Mouse (Mus musculus): ENCODE results near the gene Ociad2.
A peak's percentile ranks its signal among the peaks of the same experiment; 100 is the strongest.

Ociad2 gene

GRCm38 (mm10) chr5:73340723-73341235 is at the start of gene Ociad2:
Gene Ociad2, minus strand, starts transcription at chr5:73341028.
- no peak for DNase-seq (ENCODE audit: low read depth, low spot score)

GRCm38 (mm10) chr5:73383647-73383970 is 42.8 kb upstream of the Ociad2 start:
- no peak for DNase-seq (ENCODE audit: low read depth, low spot score)

GRCm38 (mm10) chr5:73382737-73383646 is 42.2 kb upstream of the Ociad2 start:
- peak; percentile 90 for DNase-seq (ENCODE audit: low read depth, low spot score)

GRCm38 (mm10) chr5:73381976-73382540 is 41.2 kb upstream of the Ociad2 start:
- DNase-seq (ENCODE audit: low read depth, low spot score) = no peak

- DNase-seq (ENCODE audit: low read depth, low spot score) = no peak
These were observed 40.7 kb upstream of the Ociad2 start for GRCm38 (mm10) chr5:73381510-73381909.

GRCm38 (mm10) chr5:73380829-73381228 is 40.0 kb upstream of the Ociad2 start:
- DNase-seq (ENCODE audit: low read depth, low spot score) = no peak

GRCm38 (mm10) chr5:73379908-73380307 is 39.1 kb upstream of the Ociad2 start:
- peak; percentile 97 for DNase-seq (ENCODE audit: low read depth, low spot score)

GRCm38 (mm10) chr5:73376491-73376890 is 35.7 kb upstream of the Ociad2 start:
- DNase-seq (ENCODE audit: low read depth, low spot score) = no peak

- DNase-seq (ENCODE audit: low read depth, low spot score) = no peak
These were observed 35.2 kb upstream of the Ociad2 start for GRCm38 (mm10) chr5:73376041-73376440.

- DNase-seq (ENCODE audit: low read depth, low spot score) = peak; percentile 89
These were observed 32.4 kb upstream of the Ociad2 start for GRCm38 (mm10) chr5:73373184-73373583.

GRCm38 (mm10) chr5:73372601-73373000 is 31.8 kb upstream of the Ociad2 start:
- peak; percentile 68 for DNase-seq (ENCODE audit: low read depth, low spot score)

- DNase-seq (ENCODE audit: low read depth, low spot score) = no peak
These were observed 28.9 kb upstream of the Ociad2 start for GRCm38 (mm10) chr5:73369731-73370130.

GRCm38 (mm10) chr5:73368845-73369447 is 28.1 kb upstream of the Ociad2 start:
- no peak for DNase-seq (ENCODE audit: low read depth, low spot score)

GRCm38 (mm10) chr5:73367906-73368305 is 27.1 kb upstream of the Ociad2 start:
- peak; percentile 41 for DNase-seq (ENCODE audit: low read depth, low spot score)

- no peak for DNase-seq (ENCODE audit: low read depth, low spot score)
These were observed 23.5 kb upstream of the Ociad2 start for GRCm38 (mm10) chr5:73364107-73364864.

- no peak for DNase-seq (ENCODE audit: low read depth, low spot score)
These were observed 22.0 kb upstream of the Ociad2 start for GRCm38 (mm10) chr5:73362791-73363190.

- DNase-seq (ENCODE audit: low read depth, low spot score) = no peak
These were observed 21.5 kb upstream of the Ociad2 start for GRCm38 (mm10) chr5:73362338-73362737.

GRCm38 (mm10) chr5:73360240-73360639 is 19.4 kb upstream of the Ociad2 start:
- no peak for DNase-seq (ENCODE audit: low read depth, low spot score)

GRCm38 (mm10) chr5:73359752-73360141 is 18.9 kb upstream of the Ociad2 start:
- DNase-seq (ENCODE audit: low read depth, low spot score) = no peak

GRCm38 (mm10) chr5:73359134-73359751 is 18.4 kb upstream of the Ociad2 start:
- DNase-seq (ENCODE audit: low read depth, low spot score) = no peak

- DNase-seq (ENCODE audit: low read depth, low spot score) = no peak
These were observed 14.6 kb upstream of the Ociad2 start for GRCm38 (mm10) chr5:73355393-73355792.
